Mouse (Mus musculus): Measurements from ENCODE around the gene Klhdc10.

- no peak for TF ChIP-seq CTCF (conservative IDR thresholded peaks at IDR 0.05; ENCODE audit: low read length)
- TF ChIP-seq NANOG (IDR thresholded peaks at IDR 0.05; ENCODE audit: borderline replicate concordance, low read length): no peak
These were observed 55.3 kb downstream of the Klhdc10 start for GRCm38 (mm10) chr6:30456991-30457390.

All from E14TG2a.4 (cell line).